ENCODE assay signal across 9 mouse cellular contexts in genomic region chr8:54528571-54528970, GRCm38 (mm10). TPM values are rescaled to one million over a fixed set of nuclear protein-coding genes. Genes with fewer than 3 reads are reported as not detected.
DNase-seq lines count a peak whose midpoint lies in the region; ATAC-seq and TF ChIP-seq lines count a peak whose summit lies in the region.
"Had no signal": no experiment of that assay in that cellular context is flagged by ENCODE, and none has a peak within 500 bp of the region (broad histone marks: within the 10 kb centered on the region; RNA-seq: fewer than 3 reads in every experiment).

No protein-coding gene starts in this region.

- H3K4me3 ChIP-seq in cerebellum, adult 2 months (replicated peaks; ENCODE audit: insufficient read depth, low read depth, low read length) = peak overlapping the region; percentile 71
- peak overlapping the region; percentile 99 for H3K4me3 ChIP-seq in megakaryocyte, embryonic 14.5 days (replicated peaks)
- peak overlapping the region; percentile 98 for H3K4me3 ChIP-seq in limb, embryonic 15.5 days
- H3K4me3 ChIP-seq in stomach, embryonic 16.5 days (replicated peaks; ENCODE audit: low read length) = peak overlapping the region; percentile 96

- H3K9ac ChIP-seq in limb, embryonic 15.5 days = peak overlapping the region; percentile 87; the same call in 1 of the 2 replicates
- peak overlapping the region; percentile 92 for H3K9ac ChIP-seq in stomach, embryonic 16.5 days (ENCODE audit: low read length)

- no peak for DNase-seq in cerebellum, adult 2 months
- no peak for DNase-seq in cerebellum, postnatal 14 days
- DNase-seq in right cerebral cortex, postnatal 4 days = no peak
- DNase-seq in gastrocnemius, adult 18-20 months (ENCODE audit: low spot score) = no peak
- DNase-seq: kidney, adult 18-20 months had no signal

- H3K36me3 ChIP-seq in megakaryocyte, embryonic 14.5 days (replicated peaks; ENCODE audit: low read length) = peaks cover 44% of the 10 kb centered on the region
- peaks cover 11% of the 10 kb centered on the region for H3K36me3 ChIP-seq in limb, embryonic 15.5 days
- 0 out of 2 replicates have a peak, but pooled peaks cover 4% of the 10 kb centered on the region for H3K36me3 ChIP-seq in stomach, embryonic 16.5 days (ENCODE audit: control insufficient read depth, insufficient read depth, low read length)

- no peaks in the 10 kb centered on the region for H3K9me3 ChIP-seq in megakaryocyte, embryonic 14.5 days
- H3K9me3 ChIP-seq in limb, embryonic 15.5 days = no peaks in the 10 kb centered on the region
- no peaks in the 10 kb centered on the region for H3K9me3 ChIP-seq in stomach, embryonic 16.5 days (replicated peaks; ENCODE audit: control insufficient read depth, low read length)

- no peaks in the 10 kb centered on the region; the same call in 1 of the 2 replicates for H3K4me1 ChIP-seq in cerebellum, adult 2 months (ENCODE audit: control insufficient read depth, insufficient read depth, low read length)
- peaks cover 69% of the 10 kb centered on the region for H3K4me1 ChIP-seq in megakaryocyte, embryonic 14.5 days
- peaks cover 12% of the 10 kb centered on the region for H3K4me1 ChIP-seq in limb, embryonic 15.5 days
- peaks cover 13% of the 10 kb centered on the region; the same call in 1 of the 2 replicates for H3K4me1 ChIP-seq in stomach, embryonic 16.5 days (ENCODE audit: control insufficient read depth, insufficient read depth, low read length)

- no peak for TF ChIP-seq POLR2A in cerebellum, adult 2 months (IDR thresholded peaks at IDR 0.05; ENCODE audit: borderline replicate concordance, insufficient read depth, low read length)

- 25% methylated on average over 7 of the region's 7 CpGs for WGBS in cerebellum, adult 2 months
- WGBS in limb, embryonic 15.5 days = 33% methylated on average over 7 of the region's 7 CpGs
- WGBS in stomach, embryonic 16.5 days = 28% methylated on average over 7 of the region's 7 CpGs

- ATAC-seq in megakaryocyte, adult 5-6 weeks (ENCODE audit: poor library complexity, severe bottlenecking) = no peak
- ATAC-seq in limb, embryonic 15.5 days (ENCODE audit: insufficient number of reproducible peaks, low FRiP score, low TSS enrichment, low read depth) = no peak
- ATAC-seq in stomach, embryonic 16.5 days (ENCODE audit: insufficient read depth, low FRiP score) = no peak

- peak overlapping the region; percentile 55 for H3K4me2 ChIP-seq in limb, embryonic 15.5 days
- H3K4me2 ChIP-seq in stomach, embryonic 16.5 days (ENCODE audit: low read depth, low read length) = peak overlapping the region; percentile 65

- H3K27ac ChIP-seq in cerebellum, adult 2 months (ENCODE audit: insufficient read depth, low read length) = no peak overlapping the region
- no peak overlapping the region for H3K27ac ChIP-seq in limb, embryonic 15.5 days
- no peak overlapping the region for H3K27ac ChIP-seq in stomach, embryonic 16.5 days (ENCODE audit: low read length)

- no peak for TF ChIP-seq CTCF in cerebellum, adult 2 months (IDR thresholded peaks at IDR 0.05; ENCODE audit: borderline replicate concordance, insufficient read depth, low read depth, low read length)

- no peaks in the 10 kb centered on the region for H3K27me3 ChIP-seq in cerebellum, adult 2 months (ENCODE audit: control insufficient read depth, insufficient read depth, low read length)
- H3K27me3 ChIP-seq in megakaryocyte, embryonic 14.5 days (replicated peaks) = no peaks in the 10 kb centered on the region
- H3K27me3 ChIP-seq in limb, embryonic 15.5 days = no peaks in the 10 kb centered on the region
- H3K27me3 ChIP-seq in stomach, embryonic 16.5 days (ENCODE audit: control insufficient read depth, insufficient read depth, low read length) = no peaks in the 10 kb centered on the region

RNA-seq across cellular contexts. Expression of gene Asb5, which starts 0.8 kb away (rescaled TPM):
- 1.1 and 1.6 TPM in 2 replicates for polyA plus RNA-seq in cerebellum, adult 2 months (2012; rRNA removed)
- polyA plus RNA-seq in megakaryocyte, embryonic 14.5 days (2012; ENCODE audit: insufficient read depth, low replicate concordance) = 0.37 TPM in 1 of 2 replicates, not detected in the other
- total RNA-seq in megakaryocyte, adult 5-6 weeks (2015) = 0.16 TPM in 1 of 2 replicates, not detected in the other
- total RNA-seq in megakaryocyte, adult 5-6 weeks (2017) = not detected in 2 replicates
- 6.0 and 9.2 TPM in 2 replicates for polyA plus RNA-seq in limb, embryonic 15.5 days (2015; fragmentation: Nextera tagmentation; extraction: Ambion mirVana)
- 3.6 and 4.4 TPM in 2 replicates for polyA plus RNA-seq in stomach, embryonic 16.5 days (2015; fragmentation: Nextera tagmentation; extraction: Ambion mirVana)
- 100 to 1,000 TPM; 176 to 323 TPM for total RNA-seq in gastrocnemius, adult 18-20 months (2021)

RNA-seq across cellular contexts. Expression of gene Spcs3, which starts 1.2 kb away (rescaled TPM):
- 29.8 and 31.3 TPM in 2 replicates for polyA plus RNA-seq in cerebellum, adult 2 months (2012; rRNA removed)
- polyA plus RNA-seq in megakaryocyte, embryonic 14.5 days (2012; ENCODE audit: insufficient read depth, low replicate concordance) = 23.3 and 30.1 TPM in 2 replicates
- total RNA-seq in megakaryocyte, adult 5-6 weeks (2015) = 117 and 126 TPM in 2 replicates
- 86.8 and 99.4 TPM in 2 replicates for total RNA-seq in megakaryocyte, adult 5-6 weeks (2017)
- polyA plus RNA-seq in limb, embryonic 15.5 days (2015; fragmentation: Nextera tagmentation; extraction: Ambion mirVana) = 91.0 and 93.0 TPM in 2 replicates
- polyA plus RNA-seq in stomach, embryonic 16.5 days (2015; fragmentation: Nextera tagmentation; extraction: Ambion mirVana) = 105 and 110 TPM in 2 replicates
- 10 to 100 TPM; 24.0 to 29.4 TPM for total RNA-seq in gastrocnemius, adult 18-20 months (2021)
